Mouse (Mus musculus) megakaryocyte-erythroid progenitor cell, adult 5-6 weeks (primary cell): ENCODE measurements around the gene Ube2m. TPM values are rescaled to one million over a fixed set of nuclear protein-coding genes. Genes with fewer than 3 reads are reported as not detected.

Source experiments
- ATAC-seq: replicated peaks from 2 replicates; pipeline ENCODE4 v1.8.0; 2016; ENCODE audit warnings: mild to moderate bottlenecking, inconsistent platforms; ENCODE audit not compliant: severe bottlenecking, poor library complexity, low FRiP score, low TSS enrichment
- total RNA-seq, 2 experiments: library from RNA; stranded (forward) in 1 of 2; stranded (reverse) in 1 of 2; fragments of 200-1000, 215-1000 nt in 1 of 2; fragments of >200 nt in 1 of 2; fragmentation: Nextera tagmentation in 1 of 2; gene quantifications; 2 replicates each; pipeline ENCODE4 v1.2.3; 2014 to 2017

Gene Ube2m
- total RNA-seq, 2 experiments from 2014 or later: 110 to 222 TPM

DNA sequence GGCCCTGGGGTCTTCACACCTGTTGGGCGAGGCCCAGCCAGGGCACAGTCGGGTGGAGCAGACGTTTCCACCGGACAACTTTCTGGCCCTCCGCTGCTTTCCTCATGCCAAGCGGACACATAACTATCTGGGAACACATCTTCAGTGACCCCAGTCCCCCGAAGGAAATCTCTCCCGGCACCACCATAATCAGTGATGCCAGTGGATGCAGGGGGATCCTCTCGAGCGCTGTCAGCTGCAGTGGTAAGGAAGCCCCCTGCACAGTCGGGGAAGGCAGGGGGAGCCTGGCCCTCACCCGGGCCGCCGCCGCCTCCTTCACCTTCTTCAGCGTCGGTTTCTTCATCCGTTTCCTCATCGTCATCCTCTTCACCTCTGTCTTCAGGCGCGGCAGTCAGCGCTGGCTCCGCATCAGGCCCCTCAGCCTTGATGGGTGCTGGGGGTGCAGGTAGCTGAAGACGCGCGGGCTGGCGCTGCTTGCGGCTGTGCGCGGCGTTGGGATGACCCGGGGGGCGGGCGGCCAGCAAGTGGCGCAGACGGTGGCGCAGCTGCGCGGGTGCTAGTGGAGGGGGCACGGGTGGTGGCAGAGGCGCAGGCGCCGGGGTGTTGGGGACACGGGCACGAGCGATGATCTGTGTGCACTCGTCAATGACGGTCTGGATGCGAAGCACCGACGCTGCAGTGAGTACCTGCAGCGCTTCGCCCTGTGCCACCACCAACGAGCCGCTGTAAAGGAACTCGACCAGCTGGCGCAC is 30.6 kb downstream of the Ube2m start:
- ATAC-seq: no peak

DNA sequence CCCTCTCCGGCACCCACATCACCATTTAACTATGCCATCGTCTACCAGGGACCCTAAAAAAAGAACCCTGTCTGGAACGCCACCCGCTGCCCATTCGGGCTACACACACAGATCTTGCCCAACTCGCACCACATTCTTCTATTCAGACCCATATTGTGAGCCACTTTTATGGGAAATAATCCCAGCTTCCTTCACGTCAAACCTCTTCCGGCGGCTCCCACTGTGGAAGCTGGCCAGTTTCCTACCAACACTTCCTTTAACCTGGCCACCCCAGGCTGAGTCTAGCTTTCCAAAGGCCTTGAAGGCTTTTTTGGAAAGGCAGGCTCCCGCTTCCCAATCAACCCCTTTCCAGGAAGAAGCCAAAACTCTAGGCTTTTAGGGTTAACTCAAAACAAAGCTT is 31.5 kb downstream of the Ube2m start:
- ATAC-seq: no peak

DNA sequence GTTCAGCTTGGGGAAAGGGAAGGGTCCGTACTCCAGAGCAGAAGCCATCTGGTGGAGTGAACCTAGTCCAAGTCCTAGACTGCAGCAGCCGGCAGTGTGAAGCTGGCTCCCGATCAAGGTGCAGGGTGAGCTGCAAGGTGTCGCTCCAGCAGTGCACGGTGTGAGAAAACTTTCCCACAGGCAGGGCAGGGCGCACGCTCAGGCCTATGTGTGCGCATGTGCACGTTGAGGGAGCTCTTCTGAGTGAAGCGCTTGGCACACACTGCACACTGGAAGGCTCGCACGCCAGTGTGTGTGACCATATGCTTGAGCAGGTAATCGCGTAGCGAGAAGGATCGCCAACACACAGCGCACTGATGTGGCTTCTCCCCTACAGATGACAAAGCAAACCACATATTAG is 32.1 kb downstream of the Ube2m start:
- ATAC-seq: no peak

DNA sequence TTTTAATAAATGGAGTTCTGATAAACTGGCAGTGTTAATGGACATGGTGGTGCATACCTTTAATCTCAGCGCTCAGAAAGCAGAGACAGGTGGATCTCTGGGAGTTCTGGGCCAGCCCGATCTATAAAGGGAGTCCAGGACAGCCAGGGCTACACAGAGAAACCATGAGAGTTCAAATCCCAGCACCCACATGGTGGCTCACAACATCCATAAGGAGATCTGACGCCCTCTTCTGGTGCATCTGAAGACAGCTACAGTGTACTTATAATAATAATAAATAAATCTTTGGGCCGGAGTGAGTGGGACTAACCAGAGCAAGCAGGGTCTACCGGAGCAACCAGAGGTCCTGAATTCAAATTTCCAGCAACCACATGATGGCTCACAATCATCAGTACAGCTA is 34.7 kb downstream of the Ube2m start:
- no peak for ATAC-seq

DNA sequence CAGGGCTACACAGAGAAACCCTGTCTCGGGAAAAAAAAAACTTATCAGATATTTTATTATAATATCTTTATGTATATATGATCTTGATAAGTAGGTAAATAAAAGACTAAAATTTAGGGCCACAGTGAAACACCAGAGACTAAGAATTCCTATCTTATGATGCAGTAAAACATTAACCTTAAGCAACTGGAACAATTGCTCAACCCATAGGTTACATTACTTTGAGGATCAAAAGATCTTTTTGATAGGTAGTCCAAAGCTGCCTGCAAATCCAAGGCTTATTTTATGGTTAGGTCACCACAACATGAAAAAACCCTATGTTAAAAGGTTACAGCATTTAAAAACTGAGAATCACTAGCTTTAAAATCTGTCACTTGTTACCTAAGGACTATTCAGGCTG is 36.5 kb downstream of the Ube2m start:
- no peak for ATAC-seq

DNA sequence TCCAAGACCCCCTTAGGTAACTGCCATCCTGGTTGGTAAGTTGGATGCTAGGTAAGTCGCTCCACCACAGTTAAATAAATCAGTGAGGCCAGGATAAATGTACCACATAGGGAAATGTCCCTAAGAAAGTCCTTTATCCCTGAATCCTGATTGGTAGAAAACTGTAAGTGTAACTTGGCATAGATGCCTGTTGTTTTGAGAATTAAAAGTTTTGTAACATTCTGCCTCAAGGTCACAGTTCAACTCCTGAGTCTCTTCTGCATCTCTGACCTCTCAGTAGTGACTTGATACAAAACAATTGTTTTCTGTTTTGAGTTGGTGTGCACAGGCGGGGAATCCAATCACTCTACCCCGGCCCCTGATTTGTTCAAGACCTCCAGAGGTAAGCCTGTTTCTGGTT is 39.2 kb downstream of the Ube2m start, which contains the start of gene Trim28:
Gene Trim28 (plus strand): TSS at position 264 of the 400 bp plus-strand sequence.
- ATAC-seq: no peak

DNA sequence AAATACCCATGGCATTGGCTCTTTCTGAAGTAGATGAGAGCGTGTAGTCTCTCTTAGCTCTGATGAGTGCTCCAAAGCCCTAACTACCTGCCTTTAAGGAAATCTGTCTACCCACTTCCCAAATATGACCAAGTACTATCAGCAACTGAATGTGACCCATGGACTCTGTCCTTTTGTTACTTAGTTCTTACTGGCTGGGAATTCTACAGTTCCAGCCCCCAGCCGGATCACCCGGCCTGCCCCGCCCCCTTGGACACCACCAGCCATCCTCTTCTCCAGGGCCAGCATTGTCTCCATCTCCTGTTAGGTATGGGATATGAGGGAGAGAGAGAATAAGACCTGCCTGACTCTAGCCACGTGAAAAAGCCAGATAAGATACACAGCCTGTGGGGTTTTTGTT is 40.0 kb downstream of the Ube2m start, which contains the start of gene Slc27a5:
Gene Slc27a5 (minus strand): TSS at position 140 of the 400 bp plus-strand sequence.
- no peak for ATAC-seq

DNA sequence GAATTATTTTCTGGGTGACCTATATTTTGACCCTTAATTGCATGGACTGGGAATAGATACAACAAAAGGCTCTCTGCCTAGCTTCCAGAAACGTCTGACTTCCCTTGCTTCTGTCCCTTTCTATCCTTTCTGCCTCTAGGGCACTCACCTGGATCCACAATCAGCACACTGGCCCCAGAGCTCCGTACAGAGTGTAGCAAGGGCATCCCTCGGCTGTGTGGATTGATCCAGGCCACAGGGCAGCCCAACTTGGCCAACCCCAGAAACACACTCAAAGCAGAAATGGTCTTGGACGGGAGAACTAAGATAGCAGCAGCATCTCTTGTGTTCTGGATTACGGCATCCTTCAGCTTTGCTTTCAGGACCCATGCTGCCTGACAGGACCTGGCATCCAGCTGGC is 40.8 kb downstream of the Ube2m start:
- ATAC-seq: no peak

DNA sequence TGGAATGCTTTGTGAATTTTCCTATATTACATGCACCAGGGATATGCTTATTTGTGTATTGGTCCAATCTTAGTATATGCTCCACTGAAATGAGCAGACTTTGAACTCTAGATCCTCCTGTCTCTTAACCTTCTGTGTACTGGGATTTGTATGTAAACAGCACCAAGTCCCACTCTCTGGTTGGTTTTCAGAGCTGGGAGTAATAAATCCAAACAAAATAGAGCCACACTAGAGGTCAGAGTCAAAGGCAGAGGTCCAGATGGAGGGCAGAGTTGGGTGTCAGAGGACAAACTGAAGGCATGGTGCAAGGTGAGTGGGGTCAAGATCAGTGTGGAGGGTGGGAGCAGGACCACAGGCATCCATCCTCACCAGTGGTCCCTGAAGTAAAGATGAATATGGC is 42.2 kb downstream of the Ube2m start:
- no peak for ATAC-seq

DNA sequence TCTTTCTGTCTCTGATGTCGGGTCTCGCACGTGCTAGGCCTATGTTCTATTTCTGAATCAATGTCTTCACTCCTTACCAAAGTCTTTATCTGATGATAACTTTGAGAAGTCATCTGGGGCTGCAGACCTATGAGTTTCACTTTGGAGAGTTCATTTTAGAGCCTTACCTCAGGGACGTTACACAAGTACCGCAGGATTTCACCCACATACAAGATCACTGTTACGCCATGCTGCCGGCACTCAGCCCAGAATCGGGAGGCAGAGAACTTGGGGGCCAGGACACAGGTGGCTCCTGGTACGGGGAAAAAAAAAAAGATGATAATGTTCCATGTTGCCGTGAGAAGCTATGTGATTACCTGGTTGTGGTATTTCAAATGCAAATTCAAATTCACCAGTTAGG is 44.9 kb downstream of the Ube2m start:
- no peak for ATAC-seq

DNA sequence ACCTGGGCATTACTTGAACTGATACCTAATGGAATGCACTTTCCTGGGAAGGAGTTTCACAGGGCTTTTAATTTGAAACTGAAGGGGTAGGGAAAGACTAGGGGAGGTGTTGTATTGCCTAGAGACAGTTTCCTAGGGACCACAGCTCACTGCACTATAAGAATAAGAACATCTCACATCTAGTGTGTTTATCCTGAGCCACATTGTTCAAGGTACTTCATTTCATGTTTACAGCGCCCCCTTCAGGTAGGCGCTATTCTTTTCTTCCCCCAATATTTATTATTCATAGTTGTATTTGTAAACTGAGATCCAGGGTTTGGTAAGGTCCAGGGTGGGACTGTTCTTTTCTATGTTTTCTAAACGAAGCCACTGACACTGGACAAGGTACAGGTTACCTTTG is 45.9 kb downstream of the Ube2m start:
- ATAC-seq: peak; percentile 69

DNA sequence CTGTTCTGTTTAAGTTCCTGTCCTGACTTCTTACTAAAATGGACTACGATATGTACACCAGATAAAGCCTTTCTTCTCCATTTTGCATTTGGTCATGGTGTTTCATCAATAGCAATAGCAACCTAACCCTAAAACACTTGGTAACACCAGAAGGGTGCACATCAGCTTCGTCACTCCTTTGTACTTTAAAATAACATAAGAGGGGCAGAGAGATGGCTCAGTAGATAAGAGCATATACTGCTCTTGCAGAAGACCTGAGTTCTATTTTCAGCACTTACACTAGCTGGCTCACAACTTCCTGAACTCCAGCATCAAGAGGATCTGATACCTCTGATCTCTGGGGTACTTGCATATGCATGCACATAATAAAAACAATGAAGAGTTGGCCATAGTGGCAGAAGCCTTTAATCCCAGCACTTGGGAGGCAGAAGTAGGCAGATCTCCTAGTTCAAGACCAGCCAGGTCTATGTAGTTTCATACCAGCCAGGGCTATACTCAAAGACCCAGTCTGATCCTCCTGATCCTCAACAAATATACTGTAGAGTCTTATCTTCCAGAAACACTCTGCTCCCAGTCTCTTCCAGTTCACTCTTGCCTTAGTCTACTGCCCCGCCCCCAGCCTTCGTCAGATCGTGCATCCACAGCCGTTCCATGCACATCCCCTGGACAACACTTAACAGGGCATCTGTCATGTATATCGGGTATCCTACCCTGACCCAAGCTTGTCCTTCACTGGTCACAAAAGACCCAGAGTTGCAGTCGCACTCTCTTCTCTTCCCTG is 50.5 kb downstream of the Ube2m start:
- ATAC-seq: peak; percentile 49

DNA sequence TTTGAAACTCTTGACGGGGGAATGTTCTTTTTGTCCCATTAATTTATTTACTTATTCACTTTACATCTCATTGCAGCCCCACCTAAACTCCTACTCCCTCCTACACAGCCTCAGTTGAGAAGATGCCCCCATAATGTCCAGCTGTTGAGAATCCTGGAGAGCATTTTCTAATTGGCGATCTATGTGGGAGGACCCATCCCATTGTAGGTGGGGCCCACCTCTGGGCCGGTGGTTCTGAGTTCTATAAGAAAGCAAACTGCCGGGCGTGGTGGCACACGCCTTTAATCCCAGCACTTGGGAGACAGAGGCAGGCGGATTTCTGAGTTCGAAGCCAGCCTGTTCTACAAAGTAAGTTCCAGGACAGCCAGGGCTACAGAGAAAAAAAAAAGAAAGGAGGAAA is 51.2 kb downstream of the Ube2m start:
- ATAC-seq: no peak

DNA sequence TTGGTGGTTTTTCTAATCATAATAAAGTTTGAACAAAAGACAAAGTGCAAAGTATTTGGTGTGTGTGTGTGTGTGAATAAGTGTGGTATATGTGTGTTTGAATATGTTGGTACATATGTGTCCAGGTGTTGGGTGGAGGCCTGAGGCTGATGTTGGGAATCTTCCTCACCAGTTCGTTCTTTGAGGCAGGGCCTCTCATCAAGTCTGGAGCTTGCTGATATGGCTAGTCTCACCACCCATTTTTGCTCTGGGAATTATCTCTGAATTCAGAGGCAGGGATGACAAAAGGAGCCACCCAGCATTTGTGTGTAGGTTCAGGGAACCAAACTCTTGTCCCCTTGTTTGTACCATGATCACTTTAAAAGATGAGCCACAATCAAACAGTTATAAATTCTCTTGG is 52.4 kb downstream of the Ube2m start:
- ATAC-seq: peak; percentile 38; the same call in 1 of the 2 replicates

Other genes with a start within 250 kb of the Ube2m start
- 0.94 and 3.2 TPM in 2 replicates for gene Zscan18, start 234.6 kb downstream of the Ube2m start, total RNA-seq (2014; fragmentation: Nextera tagmentation)
- 1.9 and 5.8 TPM in 2 replicates for gene Zscan18, start 234.6 kb downstream of the Ube2m start, total RNA-seq (2017)
- gene Zfp329, start 219.4 kb downstream of the Ube2m start, total RNA-seq (2014; fragmentation: Nextera tagmentation): 12.3 and 14.0 TPM in 2 replicates
- 7.8 TPM in 2 replicates for gene Zfp329, start 219.4 kb downstream of the Ube2m start, total RNA-seq (2017)
- 26.7 and 30.6 TPM in 2 replicates for gene Zfp110, start 203.5 kb downstream of the Ube2m start, total RNA-seq (2014; fragmentation: Nextera tagmentation)
- gene Zfp110, start 203.5 kb downstream of the Ube2m start, total RNA-seq (2017): 38.0 and 38.1 TPM in 2 replicates
- 3.2 and 6.2 TPM in 2 replicates for gene Zfp128, start 157.1 kb downstream of the Ube2m start, total RNA-seq (2014; fragmentation: Nextera tagmentation)
- 3.3 and 4.0 TPM in 2 replicates for gene Zfp128, start 157.1 kb downstream of the Ube2m start, total RNA-seq (2017)
- 13.3 and 18.7 TPM in 2 replicates for gene Zscan22, start 140.5 kb downstream of the Ube2m start, total RNA-seq (2014; fragmentation: Nextera tagmentation)
- 5.7 and 7.1 TPM in 2 replicates for gene Zscan22, start 140.5 kb downstream of the Ube2m start, total RNA-seq (2017)
- 3,241 and 3,814 TPM in 2 replicates for gene Rps5, start 116.0 kb downstream of the Ube2m start, total RNA-seq (2014; fragmentation: Nextera tagmentation)
- gene Rps5, start 116.0 kb downstream of the Ube2m start, total RNA-seq (2017): 1,950 and 2,335 TPM in 2 replicates
- gene Rnf225, start 110.9 kb downstream of the Ube2m start, total RNA-seq (2014; fragmentation: Nextera tagmentation): 0.77 and 1.2 TPM in 2 replicates
- gene Rnf225, start 110.9 kb downstream of the Ube2m start, total RNA-seq (2017): 1.6 TPM in 1 of 2 replicates, not detected in the other
- 3.7 and 4.3 TPM in 2 replicates for gene Zfp324, start 72.4 kb downstream of the Ube2m start, total RNA-seq (2014; fragmentation: Nextera tagmentation)
- 3.1 and 7.7 TPM in 2 replicates for gene Zfp324, start 72.4 kb downstream of the Ube2m start, total RNA-seq (2017)
- 6.1 and 9.0 TPM in 2 replicates for gene Zfp446, start 60.4 kb downstream of the Ube2m start, total RNA-seq (2014; fragmentation: Nextera tagmentation)
- gene Zfp446, start 60.4 kb downstream of the Ube2m start, total RNA-seq (2017): 1.6 and 1.9 TPM in 2 replicates
- gene Slc27a5, start 40.1 kb downstream of the Ube2m start, total RNA-seq (2014; fragmentation: Nextera tagmentation): not detected in 2 replicates
- not detected in 2 replicates for gene Slc27a5, start 40.1 kb downstream of the Ube2m start, total RNA-seq (2017)
- 654 and 831 TPM in 2 replicates for gene Trim28, start 39.2 kb downstream of the Ube2m start, total RNA-seq (2014; fragmentation: Nextera tagmentation)
- 556 and 566 TPM in 2 replicates for gene Trim28, start 39.2 kb downstream of the Ube2m start, total RNA-seq (2017)
- 14.0 and 30.8 TPM in 2 replicates for gene Zbtb45, start 28.2 kb downstream of the Ube2m start, total RNA-seq (2014; fragmentation: Nextera tagmentation)
- gene Zbtb45, start 28.2 kb downstream of the Ube2m start, total RNA-seq (2017): 5.1 and 9.2 TPM in 2 replicates
- 159 and 192 TPM in 2 replicates for gene Chmp2a, start 3.5 kb downstream of the Ube2m start, total RNA-seq (2014; fragmentation: Nextera tagmentation)
- gene Chmp2a, start 3.5 kb downstream of the Ube2m start, total RNA-seq (2017): 142 and 150 TPM in 2 replicates
- 0.62 and 3.9 TPM in 2 replicates for gene Mzf1, start 16.5 kb upstream of the Ube2m start, total RNA-seq (2014; fragmentation: Nextera tagmentation)
- gene Mzf1, start 16.5 kb upstream of the Ube2m start, total RNA-seq (2017): 0.47 and 1.3 TPM in 2 replicates
- gene Vmn1r85, start 56.9 kb upstream of the Ube2m start, total RNA-seq (2014; fragmentation: Nextera tagmentation): not detected in 2 replicates
- not detected in 2 replicates for gene Vmn1r85, start 56.9 kb upstream of the Ube2m start, total RNA-seq (2017)
- not detected in 2 replicates for gene Vmn1r86, start 81.6 kb upstream of the Ube2m start, total RNA-seq (2014; fragmentation: Nextera tagmentation)
- gene Vmn1r86, start 81.6 kb upstream of the Ube2m start, total RNA-seq (2017): not detected in 2 replicates
- gene Vmn1r87, start 101.9 kb upstream of the Ube2m start, total RNA-seq (2014; fragmentation: Nextera tagmentation): not detected in 2 replicates
- not detected in 2 replicates for gene Vmn1r87, start 101.9 kb upstream of the Ube2m start, total RNA-seq (2017)
- gene Vmn1r88, start 121.3 kb upstream of the Ube2m start, total RNA-seq (2014; fragmentation: Nextera tagmentation): 0.25 TPM in 1 of 2 replicates, not detected in the other
- not detected in 2 replicates for gene Vmn1r88, start 121.3 kb upstream of the Ube2m start, total RNA-seq (2017)
- not detected in 2 replicates for gene Vmn1r89, start 174.7 kb upstream of the Ube2m start, total RNA-seq (2014; fragmentation: Nextera tagmentation)
- not detected in 2 replicates for gene Vmn1r89, start 174.7 kb upstream of the Ube2m start, total RNA-seq (2017)
- gene Lig1, start 239.0 kb upstream of the Ube2m start, total RNA-seq (2014; fragmentation: Nextera tagmentation): 164 and 210 TPM in 2 replicates
- 125 and 135 TPM in 2 replicates for gene Lig1, start 239.0 kb upstream of the Ube2m start, total RNA-seq (2017)
- 5.9 and 6.3 TPM in 2 replicates for gene Zswim9, start 240.4 kb upstream of the Ube2m start, total RNA-seq (2014; fragmentation: Nextera tagmentation)
- gene Zswim9, start 240.4 kb upstream of the Ube2m start, total RNA-seq (2017): 1.7 and 5.9 TPM in 2 replicates